Mouse (Mus musculus): ENCODE results near the gene Pla2g1b.

GRCm38 (mm10) chr5:115509790-115510689 lies 44.0 kb downstream of the Pla2g1b start:
- TF ChIP-seq GATA1 (IDR thresholded peaks at IDR 0.05; ENCODE audit: borderline replicate concordance, low read length): no peak
- TF ChIP-seq FLI1 (IDR thresholded peaks at IDR 0.05; ENCODE audit: low read length): no peak
